Mouse (Mus musculus) MEL (cell line): ENCODE results near the gene Fcnb. TPM values are rescaled to one million over a fixed set of nuclear protein-coding genes. Genes with fewer than 3 reads are reported as not detected.

Source experiments
- DNase-seq: peaks from one replicate; pipeline ENCODE4 v3.0.0; 2011; ENCODE audit warnings: low read depth, low spot score
- H3K27ac ChIP-seq: 2 replicates; pipeline ENCODE4 v1.5.1; 2012; ENCODE audit warnings: low read depth, mild to moderate bottlenecking, control low read depth, low read length, moderate library complexity; ENCODE audit not compliant: control insufficient read depth
- H3K27me3 ChIP-seq, 2 experiments: fragments of 150-350 bp in 1 of 2; sonication (generic) in 1 of 2; 2 replicates each; pipeline ENCODE4 v1.6.1; 2012; ENCODE audit warnings: low read length in 2 of 2, mild to moderate bottlenecking in 2 of 2, improper control_type of control experiment in 1 of 2, moderate library complexity in 1 of 2; ENCODE audit not compliant: insufficient read depth in 2 of 2, control insufficient read depth in 1 of 2
- H3K36me3 ChIP-seq, 2 experiments: 2 replicates each; pipeline ENCODE4 v1.6.1; 2012 to 2014; ENCODE audit warnings: low read length in 2 of 2, improper control_type of control experiment in 1 of 2, inconsistent platforms in 1 of 2, mild to moderate bottlenecking in 1 of 2; ENCODE audit not compliant: insufficient read depth in 2 of 2, control insufficient read depth in 1 of 2
- H3K4me1 ChIP-seq, 2 experiments: fragments of 150-350 bp in 1 of 2; sonication (generic) in 1 of 2; 2 replicates each; pipeline ENCODE4 v1.6.1; 2012; ENCODE audit warnings: low read length in 2 of 2, improper control_type of control experiment in 1 of 2, mild to moderate bottlenecking in 1 of 2; ENCODE audit not compliant: insufficient read depth in 2 of 2, control insufficient read depth in 1 of 2
- H3K4me3 ChIP-seq, 2 experiments: fragments of 150-350 bp in 1 of 2; sonication (generic) in 1 of 2; 2 replicates each; pipeline ENCODE4 v1.5.1; 2012; ENCODE audit warnings: low read depth in 2 of 2, low read length in 2 of 2, mild to moderate bottlenecking in 2 of 2, moderate library complexity in 2 of 2, control low read depth in 1 of 2, improper control_type of control experiment in 1 of 2; ENCODE audit not compliant: control insufficient read depth in 1 of 2, insufficient read depth in 1 of 2
- H3K79me2 ChIP-seq: 2 replicates; pipeline ENCODE4 v1.6.1; 2012; ENCODE audit warnings: mild to moderate bottlenecking, low read length, moderate library complexity; ENCODE audit not compliant: control insufficient read depth, poor library complexity, insufficient read depth
- H3K9ac ChIP-seq: 2 replicates; pipeline ENCODE4 v1.6.1; 2012; ENCODE audit warnings: low read depth, mild to moderate bottlenecking, control low read depth, low read length, moderate library complexity; ENCODE audit not compliant: control insufficient read depth, poor library complexity, severe bottlenecking
- H3K9me3 ChIP-seq: fragments of 150-350 bp; sonication (generic); replicated peaks from 2 replicates; pipeline ENCODE4 v1.6.1; 2012; ENCODE audit warnings: mild to moderate bottlenecking, low read length, improper control_type of control experiment, moderate library complexity; ENCODE audit not compliant: insufficient read depth
- CTCF ChIP-seq, 3 experiments: IDR thresholded peaks in 2 of 3; conservative IDR thresholded peaks in 1 of 3; 2 replicates each; pipeline ENCODE4 v1.5.1; 2011 to 2012; ENCODE audit warnings: low read length in 3 of 3, low read depth in 2 of 3, mild to moderate bottlenecking in 2 of 3, improper control_type of control experiment in 1 of 3, inconsistent platforms in 1 of 3, mixed read lengths in 1 of 3, moderate library complexity in 1 of 3; ENCODE audit not compliant: control insufficient read depth in 1 of 3, insufficient read depth in 1 of 3, poor library complexity in 1 of 3, severe bottlenecking in 1 of 3
- KAT2A ChIP-seq: conservative IDR thresholded peaks from 2 replicates; pipeline ENCODE4 v1.6.1; 2012; ENCODE audit warnings: low read depth, low read length, improper control_type of control experiment, inconsistent platforms
- MAFK ChIP-seq: IDR thresholded peaks from 2 replicates; pipeline ENCODE4 v1.6.1; 2011; ENCODE audit warnings: low read depth, mild to moderate bottlenecking, low read length, improper control_type of control experiment, borderline replicate concordance
- MAZ ChIP-seq: IDR thresholded peaks from 2 replicates; pipeline ENCODE4 v1.6.1; 2012; ENCODE audit warnings: low read depth, mild to moderate bottlenecking, inconsistent platforms, low read length, improper control_type of control experiment
- MEF2A ChIP-seq: IDR thresholded peaks from 2 replicates; pipeline ENCODE4 v1.6.1; 2014; ENCODE audit warnings: low read depth, mild to moderate bottlenecking, inconsistent platforms, low read length, improper control_type of control experiment; ENCODE audit not compliant: poor library complexity, insufficient replicate concordance, severe bottlenecking; ENCODE audit errors: extremely low read depth
- MXI1 ChIP-seq: IDR thresholded peaks from 2 replicates; pipeline ENCODE4 v1.6.1; 2011; ENCODE audit warnings: mild to moderate bottlenecking, low read depth, low read length, improper control_type of control experiment
- POLR2AphosphoS2 ChIP-seq: IDR thresholded peaks from 2 replicates; pipeline ENCODE4 v1.6.1; 2011; ENCODE audit warnings: low read length, improper control_type of control experiment
- POLR2AphosphoS5 ChIP-seq: IDR thresholded peaks from 2 replicates; pipeline ENCODE4 v1.6.1; 2012; ENCODE audit warnings: low read depth, borderline replicate concordance, mild to moderate bottlenecking, inconsistent platforms, low read length, moderate library complexity, mixed read lengths
- RAD21 ChIP-seq: IDR thresholded peaks from 2 replicates; pipeline ENCODE4 v1.6.1; 2011; ENCODE audit warnings: mild to moderate bottlenecking, low read depth, low read length, improper control_type of control experiment
- TCF12 ChIP-seq: IDR thresholded peaks from 2 replicates; pipeline ENCODE4 v1.6.1; 2014; ENCODE audit warnings: low read depth, mild to moderate bottlenecking, inconsistent platforms, low read length, improper control_type of control experiment, moderate library complexity
- UBTF ChIP-seq: IDR thresholded peaks from 2 replicates; pipeline ENCODE4 v1.6.1; 2012; ENCODE audit warnings: low read depth, mild to moderate bottlenecking, inconsistent platforms, low read length, improper control_type of control experiment, moderate library complexity, borderline replicate concordance; ENCODE audit not compliant: insufficient read depth
- ZC3H11A ChIP-seq: IDR thresholded peaks from 2 replicates; pipeline ENCODE4 v1.6.1; 2012; ENCODE audit warnings: low read depth, mild to moderate bottlenecking, inconsistent platforms, low read length, improper control_type of control experiment
- ZKSCAN1 ChIP-seq: IDR thresholded peaks from 2 replicates; pipeline ENCODE4 v1.6.1; 2012; ENCODE audit warnings: low read depth, mild to moderate bottlenecking, inconsistent platforms, low read length, improper control_type of control experiment, moderate library complexity
- ZNF384 ChIP-seq: IDR thresholded peaks from 2 replicates; pipeline ENCODE4 v1.6.1; 2012; ENCODE audit warnings: low read depth, mild to moderate bottlenecking, inconsistent platforms, low read length, improper control_type of control experiment
- polyA plus RNA-seq, 2 experiments: library from polyadenylated mRNA; stranded (reverse) in 1 of 2; unstranded in 1 of 2; fragments of >175 nt in 1 of 2; fragments of >200 nt in 1 of 2; gene quantifications; 2 replicates each; pipeline versions ENCODE4 v1.2.1 to v1.2.4; 2012; ENCODE audit warnings: low replicate concordance in 2 of 2, low read depth in 1 of 2; ENCODE audit not compliant: insufficient read length in 2 of 2, insufficient read depth in 1 of 2, missing spikeins in 1 of 2
- total RNA-seq: library from RNA; depleted of rRNA; stranded (reverse); fragments of 300-350 nt; gene quantifications from 2 replicates; pipeline ENCODE4 v1.2.3, GENCODE M21; 2012

The Fcnb gene
- total and polyA plus RNA-seq, 3 experiments, result not detected

DNA sequence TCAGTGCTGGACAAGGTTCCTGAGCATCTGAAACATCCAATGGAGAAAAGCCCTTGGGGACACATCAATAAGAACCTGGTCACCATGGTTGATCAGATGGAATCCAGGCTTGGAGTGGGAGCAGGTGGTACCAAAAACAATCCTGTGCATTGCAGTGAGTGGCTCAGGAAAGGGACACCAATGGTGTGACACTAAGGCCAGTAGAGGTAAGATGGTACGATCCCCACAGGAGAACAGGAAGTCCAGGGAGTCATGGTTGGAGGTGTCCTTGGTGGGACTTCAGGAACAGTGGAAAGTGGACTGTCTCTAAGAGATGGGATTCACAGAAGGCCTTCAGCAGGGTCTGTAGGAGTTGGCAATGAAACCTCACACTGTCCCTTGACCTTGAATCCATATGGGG is 44.2 kb downstream of the Fcnb start:
- no peak for DNase-seq
- peaks cover 0 to 9% of the 10 kb centered on the region in 2 experiments; a peak in 2 of 4 replicates for H3K4me1 ChIP-seq
- H3K9me3 ChIP-seq, result no peaks in the 10 kb centered on the region

GRCm38 (mm10) chr2:28039647-28040325 is 44.9 kb downstream of the Fcnb start:
- Histone ChIP-seq H3K9ac (no peak overlapping the region), H3K4me1 (peaks cover 0 to 14% of the 10 kb centered on the region in 2 experiments; a peak in 2 of 4 replicates), H3K9me3 (no peaks in the 10 kb centered on the region), H3K27ac (no peak overlapping the region), H3K36me3 (peaks cover 3 to 23% of the 10 kb centered on the region in 2 experiments; a peak in 3 of 4 replicates), H3K79me2 (peaks cover 3% of the 10 kb centered on the region), H3K27me3 (no peaks in the 10 kb centered on the region), H3K4me3 (no peak overlapping the region)
- TF ChIP-seq ZKSCAN1, result no peak
- no peak for TF ChIP-seq CTCF (IDR thresholded peaks at IDR 0.05 in 2 of 3, conservative IDR thresholded peaks at IDR 0.05 in 1 of 3; ENCODE audit: control insufficient read depth in 1 of 3, insufficient read depth in 1 of 3, low read depth in 2 of 3, low read length in 3 of 3, poor library complexity in 1 of 3, severe bottlenecking in 1 of 3)
- no peak for TF ChIP-seq ZC3H11A
- TF ChIP-seq MAZ, result no peak
- no peak for TF ChIP-seq ZNF384
- TF ChIP-seq POLR2AphosphoS2, result peak; percentile 29; the same call in 1 of the 2 replicates
- no peak for DNase-seq

More for the DNA sequence above, 44.2 kb downstream of the Fcnb start:
- H3K27ac ChIP-seq, result no peak overlapping the region
- peaks cover 3 to 16% of the 10 kb centered on the region in 2 experiments; a peak in 3 of 4 replicates for H3K36me3 ChIP-seq
- no peaks in the 10 kb centered on the region; the same call in 1 of the 2 replicates for H3K79me2 ChIP-seq
- TF ChIP-seq RAD21, result no peak
- no peak for TF ChIP-seq TCF12
- no peak for TF ChIP-seq MAFK
- no peak for TF ChIP-seq MXI1
- TF ChIP-seq MEF2A, result no peak
- no peak for TF ChIP-seq KAT2A
- no peak for TF ChIP-seq POLR2AphosphoS5
- TF ChIP-seq UBTF, result no peak
- no peak overlapping the region for H3K4me3 ChIP-seq
- H3K27me3 ChIP-seq, result no peaks in the 10 kb centered on the region
- H3K9ac ChIP-seq, result no peak overlapping the region
